Mouse (Mus musculus) embryonic facial prominence, embryonic 11.5 days (tissue): ENCODE measurements at regions not wholly inside any gene's neighbourhood (a gene's known extent, or its start where the extent isn't known, plus 50 kb on each side); places are given as distances from the start of the nearest gene placed in this dataset.

Source experiments
- ATAC-seq: fragments of 200-750 bp; cut with Nextera tagmentation; replicated peaks from 2 replicates; pipeline ENCODE4 v1.8.0; 2017; ENCODE audit warnings: low read depth; ENCODE audit not compliant: insufficient number of reproducible peaks, low FRiP score, low TSS enrichment
- DNase-seq: peaks from one replicate; pipeline ENCODE4 v3.0.0-alpha.2; 2015; ENCODE audit warnings: low spot score
- H3K27ac ChIP-seq: fragments of 300-500 bp; sonication (generic); replicated peaks from 2 replicates; pipeline ENCODE4 v1.5.1; 2014; ENCODE audit warnings: mild to moderate bottlenecking, low read depth, low read length, control low read depth
- H3K27me3 ChIP-seq: fragments of 300-500 bp; sonication (generic); 2 replicates; pipeline ENCODE4 v1.6.1; 2014; ENCODE audit warnings: mild to moderate bottlenecking, low read length, moderate library complexity, mixed read lengths; ENCODE audit not compliant: control insufficient read depth, insufficient read depth
- H3K36me3 ChIP-seq: fragments of 300-500 bp; sonication (generic); replicated peaks from 2 replicates; pipeline ENCODE4 v1.6.1; 2014; ENCODE audit warnings: low read depth, mild to moderate bottlenecking, low read length, moderate library complexity, mixed read lengths; ENCODE audit not compliant: control insufficient read depth, insufficient read depth
- H3K4me1 ChIP-seq: fragments of 300-500 bp; sonication (generic); 2 replicates; pipeline ENCODE4 v1.6.1; 2014; ENCODE audit warnings: low read length, mixed read lengths; ENCODE audit not compliant: control insufficient read depth, insufficient read depth
- H3K4me2 ChIP-seq: fragments of 300-500 bp; sonication (generic); 2 replicates; pipeline ENCODE4 v1.6.1; 2014; ENCODE audit warnings: low read depth, mild to moderate bottlenecking, control low read depth, low read length, moderate library complexity
- H3K4me3 ChIP-seq: fragments of 300-500 bp; sonication (generic); 2 replicates; pipeline ENCODE4 v1.5.1; 2014; ENCODE audit warnings: low read depth, low read length, control low read depth
- H3K9ac ChIP-seq: fragments of 300-500 bp; sonication (generic); replicated peaks from 2 replicates; pipeline ENCODE4 v1.6.1; 2014; ENCODE audit warnings: mild to moderate bottlenecking, control low read depth, low read length
- H3K9me3 ChIP-seq: fragments of 300-500 bp; sonication (generic); replicated peaks from 2 replicates; pipeline ENCODE4 v1.6.1; 2016; ENCODE audit warnings: mild to moderate bottlenecking, low read length, inconsistent platforms, mixed read lengths; ENCODE audit not compliant: control insufficient read depth
- WGBS: fragments of 180-500 bp; shearing (Covaris S2); extraction: QIAGEN DNeasy Blood & Tissue Kit; methylation state at CpG from one replicate; pipeline ENCODE4 v1.1.7; 2014; 5-methylcytosine and 5-hydroxymethylcytosine counted together

GRCm38 (mm10) chr5:134809121-134809520 is 62.0 kb upstream of the Eln start:
- ATAC-seq (no peak), DNase-seq (no peak)
- 70% methylated on average over 9 of the region's 9 CpGs for WGBS
- no peak overlapping the region for H3K4me2 ChIP-seq
- no peaks in the 10 kb centered on the region for H3K36me3 ChIP-seq
- no peaks in the 10 kb centered on the region; the same call in 1 of the 2 replicates for H3K27me3 ChIP-seq
- no peak overlapping the region for H3K4me3 ChIP-seq
- H3K27ac ChIP-seq, result no peak overlapping the region
- H3K4me1 ChIP-seq, result no peaks in the 10 kb centered on the region
- no peaks in the 10 kb centered on the region; the same call in 1 of the 2 replicates for H3K9me3 ChIP-seq
- H3K9ac ChIP-seq, result no peak overlapping the region

DNA sequence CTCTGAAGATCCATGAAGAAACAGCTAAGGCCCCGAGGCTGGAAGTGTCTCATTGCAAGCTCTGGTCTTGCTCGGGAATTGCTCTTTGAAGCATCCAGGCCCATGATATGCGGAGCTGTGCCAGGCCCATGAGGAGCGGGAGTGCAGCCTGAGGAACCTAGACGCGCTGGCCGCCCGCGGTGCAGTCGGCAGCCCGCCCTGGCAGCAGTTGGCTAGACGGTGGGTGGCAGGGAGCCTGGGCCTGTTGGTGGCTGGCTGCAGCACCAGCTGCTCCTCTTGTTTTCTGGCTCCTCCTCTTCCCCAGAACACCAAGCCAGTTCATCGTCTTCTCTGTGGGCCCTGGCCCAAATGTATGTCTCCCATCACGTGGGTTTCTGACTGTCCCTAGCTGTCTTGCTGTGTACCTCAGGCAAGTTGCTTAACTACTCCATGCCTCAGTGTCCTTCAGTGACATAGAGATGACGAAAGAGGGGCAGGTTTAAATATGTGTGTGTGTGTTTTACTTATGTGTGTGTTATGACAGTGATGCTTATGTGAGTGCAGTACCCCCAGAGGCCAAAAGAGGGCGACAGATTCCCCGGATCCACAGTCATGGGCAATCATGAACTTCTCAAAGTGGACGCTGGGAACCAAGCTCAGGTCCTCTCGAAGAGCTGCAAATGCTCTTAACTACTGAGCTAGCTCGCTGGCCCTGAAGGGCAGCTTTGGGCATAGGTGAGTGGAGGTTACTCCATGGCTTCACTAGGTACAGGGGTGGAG is 57.3 kb upstream of the Eln start:
- Histone ChIP-seq H3K27me3 (no peaks in the 10 kb centered on the region; the same call in 1 of the 2 replicates), H3K36me3 (no peaks in the 10 kb centered on the region), H3K4me2 (no peak overlapping the region), H3K27ac (no peak overlapping the region), H3K9ac (no peak overlapping the region), H3K9me3 (no peaks in the 10 kb centered on the region; the same call in 1 of the 2 replicates), H3K4me3 (no peak overlapping the region), H3K4me1 (no peaks in the 10 kb centered on the region)
- DNase-seq, result no peak
- ATAC-seq, result no peak
- WGBS, result 91% methylated on average over 20 of the region's 20 CpGs

DNA sequence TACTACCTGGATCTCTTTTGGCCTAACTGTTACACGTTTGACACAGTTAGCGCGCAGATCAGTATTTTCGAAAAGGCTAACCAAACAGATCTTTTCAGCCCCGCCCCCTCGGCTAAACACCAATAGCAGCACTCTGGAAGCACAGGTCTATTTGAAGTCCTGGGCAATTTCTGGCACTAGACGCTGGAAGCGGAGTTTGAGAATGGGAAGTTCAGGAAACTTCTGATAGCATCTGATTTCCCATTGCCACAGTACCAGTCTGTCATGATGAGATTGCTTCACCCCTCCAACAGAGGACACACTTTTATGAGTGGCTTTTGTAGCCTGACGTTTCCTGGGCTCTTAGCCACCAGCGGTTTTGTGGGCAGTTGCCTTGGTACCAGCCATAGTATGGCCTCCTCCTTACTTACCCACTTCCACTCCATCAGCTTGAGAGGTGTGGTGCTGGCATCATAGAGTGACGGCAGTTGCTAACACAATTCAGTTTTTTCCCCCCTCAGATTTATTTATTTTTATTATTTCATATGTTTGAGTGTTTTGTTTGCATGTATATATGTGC is 55.1 kb upstream of the Eln start:
- Histone ChIP-seq H3K9me3 (no peaks in the 10 kb centered on the region; the same call in 1 of the 2 replicates), H3K27me3 (no peaks in the 10 kb centered on the region), H3K9ac (no peak overlapping the region), H3K27ac (no peak overlapping the region), H3K36me3 (no peaks in the 10 kb centered on the region), H3K4me1 (no peaks in the 10 kb centered on the region), H3K4me3 (no peak overlapping the region), H3K4me2 (no peak overlapping the region)
- ATAC-seq, result no peak
- 89% methylated on average over 11 of the region's 11 CpGs for WGBS
- no peak for DNase-seq

GRCm38 (mm10) chr5:134800481-134800880 is 53.4 kb upstream of the Eln start:
- Histone ChIP-seq H3K4me3 (no peak overlapping the region), H3K27me3 (no peaks in the 10 kb centered on the region), H3K4me2 (no peak overlapping the region), H3K9ac (no peak overlapping the region), H3K9me3 (no peaks in the 10 kb centered on the region; the same call in 1 of the 2 replicates), H3K27ac (no peak overlapping the region), H3K4me1 (no peaks in the 10 kb centered on the region), H3K36me3 (no peaks in the 10 kb centered on the region)
- DNase-seq (no peak), ATAC-seq (no peak)
- WGBS, result 89% methylated on average over 3 of the region's 3 CpGs

GRCm38 (mm10) chr5:134799911-134800310 is 52.8 kb upstream of the Eln start:
- H3K27ac ChIP-seq, result no peak overlapping the region
- ATAC-seq (no peak), DNase-seq (no peak)
- H3K27me3 ChIP-seq, result no peaks in the 10 kb centered on the region
- no peaks in the 10 kb centered on the region for H3K4me1 ChIP-seq
- H3K9ac ChIP-seq, result no peak overlapping the region
- no peak overlapping the region for H3K4me2 ChIP-seq
- H3K36me3 ChIP-seq, result no peaks in the 10 kb centered on the region
- H3K9me3 ChIP-seq, result no peaks in the 10 kb centered on the region; the same call in 1 of the 2 replicates
- H3K4me3 ChIP-seq, result no peak overlapping the region

GRCm38 (mm10) chr5:134797688-134798094 is 50.6 kb upstream of the Eln start:
- Histone ChIP-seq H3K4me2 (no peak overlapping the region), H3K4me3 (no peak overlapping the region), H3K4me1 (no peaks in the 10 kb centered on the region), H3K9me3 (no peaks in the 10 kb centered on the region), H3K9ac (no peak overlapping the region), H3K27ac (no peak overlapping the region), H3K36me3 (no peaks in the 10 kb centered on the region), H3K27me3 (no peaks in the 10 kb centered on the region)
- no peak for DNase-seq
- 66% methylated on average over 18 of the region's 18 CpGs for WGBS
- ATAC-seq, result no peak
